Mouse (Mus musculus): ENCODE results near the gene Prkca.

The Prkca gene

DNA sequence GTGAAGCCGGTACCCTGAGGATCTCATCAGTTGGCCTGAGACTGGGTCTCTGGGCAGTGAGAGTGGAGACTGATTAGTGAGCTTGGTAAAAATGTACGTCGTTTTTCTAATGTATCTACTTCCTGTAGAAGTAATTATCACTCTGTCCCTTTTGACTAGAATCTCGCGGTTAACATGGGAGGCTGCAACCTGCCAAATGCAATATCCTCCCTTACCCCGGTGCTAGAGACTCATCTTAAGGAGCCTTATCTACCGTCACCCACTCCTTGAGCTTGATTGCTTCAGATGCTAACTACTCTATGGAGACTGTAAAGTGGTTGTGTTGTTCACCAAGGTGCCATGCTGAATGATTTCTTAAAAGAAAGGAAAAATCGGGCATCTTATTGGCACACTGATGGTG is 1.9 kb downstream of the Prkca start:
- intact Hi-C loops (cut with DNase I), result no loop called here

GRCm38 (mm10) chr11:108340293-108340692 is 3.4 kb downstream of the Prkca start:
- intact Hi-C loops (cut with DNase I), result no loop called here

GRCm38 (mm10) chr11:108336445-108336844 is 7.3 kb downstream of the Prkca start:
- intact Hi-C loops (cut with DNase I), result no loop called here

- intact Hi-C loops (cut with DNase I), result no loop called here
These were observed 8.2 kb downstream of the Prkca start for GRCm38 (mm10) chr11:108335536-108335935.

DNA sequence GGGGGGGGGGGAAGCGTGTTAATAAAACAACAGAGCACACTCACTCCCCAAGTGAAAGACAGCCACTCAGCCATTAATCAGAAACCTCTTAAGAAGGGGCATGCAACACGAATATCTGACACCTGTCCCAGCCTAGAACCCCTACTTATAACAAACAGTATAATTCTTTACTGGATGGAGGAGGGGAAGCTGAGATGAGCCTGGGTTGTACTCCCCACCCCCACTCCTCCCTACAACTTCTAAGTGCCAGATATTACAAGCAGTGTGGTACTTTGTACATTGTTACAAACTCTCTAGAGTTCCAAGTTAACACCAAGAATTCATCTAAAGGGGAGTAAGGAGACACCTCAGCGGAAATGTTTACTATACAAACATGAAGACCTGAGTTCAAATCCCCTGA is 9.1 kb downstream of the Prkca start:
- intact Hi-C loops (cut with DNase I), result no loop called here

GRCm38 (mm10) chr11:108333583-108334379 is 9.9 kb downstream of the Prkca start:
- intact Hi-C loops (cut with DNase I), result no loop called here

DNA sequence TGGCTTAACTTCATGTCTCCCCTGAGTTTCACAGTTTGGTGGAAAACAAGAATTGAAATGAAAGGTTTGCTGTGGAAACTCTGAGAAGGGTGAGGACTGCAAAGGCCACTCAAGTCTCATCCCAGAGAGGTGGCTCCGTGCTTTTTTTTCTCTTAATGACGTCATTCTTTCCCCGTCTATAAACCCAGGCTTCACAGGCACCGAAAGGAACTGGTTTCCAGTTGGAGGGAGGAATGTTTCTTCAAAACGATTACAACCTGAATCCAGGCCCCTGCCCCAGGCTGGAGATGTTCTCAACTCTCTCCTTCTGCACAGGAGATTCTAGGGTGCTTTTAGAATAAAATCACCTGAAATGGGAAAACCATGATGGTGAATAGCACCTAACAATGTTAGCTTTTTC is 10.7 kb downstream of the Prkca start:
- intact Hi-C loops (cut with DNase I), result no loop called here

DNA sequence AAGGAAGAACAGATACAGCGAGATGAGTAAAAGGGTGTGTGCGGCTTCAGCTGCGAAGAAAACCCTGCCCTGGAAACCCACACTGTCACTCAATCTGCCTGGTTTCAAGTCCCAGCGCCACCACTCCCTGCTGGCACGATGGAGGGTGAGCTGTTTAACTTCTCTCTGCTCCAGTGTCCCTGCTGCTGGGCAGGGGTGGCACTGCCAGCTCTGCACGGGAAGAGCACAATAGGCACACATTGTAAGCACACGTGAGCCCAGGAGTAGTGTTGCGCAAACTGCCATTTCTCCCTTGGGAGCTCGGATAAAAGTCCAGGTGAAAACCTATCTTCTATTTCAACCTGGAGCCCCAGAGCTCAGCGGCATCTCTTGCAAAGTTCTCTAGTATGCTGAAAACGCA is 12.9 kb downstream of the Prkca start:
- intact Hi-C loops (cut with DNase I), result no loop called here

- intact Hi-C loops (cut with DNase I), result no loop called here
These were observed 17.8 kb downstream of the Prkca start for GRCm38 (mm10) chr11:108325943-108326342.

DNA sequence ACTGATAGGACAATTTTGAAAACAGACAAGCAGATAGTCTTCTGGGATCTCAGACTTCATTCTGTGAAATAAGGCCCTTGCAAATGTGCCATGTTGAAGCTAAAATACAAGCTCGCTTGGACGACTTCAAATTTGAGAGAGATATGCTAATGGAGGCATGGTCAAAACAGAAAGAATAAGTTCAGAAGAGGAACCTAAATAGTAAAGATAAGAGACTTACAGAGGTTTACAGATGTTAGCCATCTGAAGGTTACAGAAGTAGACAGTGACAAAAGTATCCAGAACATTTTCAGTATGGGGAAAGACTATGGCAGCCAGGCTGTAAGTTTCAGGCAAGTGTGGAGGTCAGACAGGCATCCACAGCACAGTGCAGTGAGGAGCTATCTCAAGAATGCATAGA is 21.6 kb downstream of the Prkca start:
- intact Hi-C loops (cut with DNase I), result no loop called here

- intact Hi-C loops (cut with DNase I), result no loop called here
These were observed 23.2 kb downstream of the Prkca start for GRCm38 (mm10) chr11:108320561-108320960.

DNA sequence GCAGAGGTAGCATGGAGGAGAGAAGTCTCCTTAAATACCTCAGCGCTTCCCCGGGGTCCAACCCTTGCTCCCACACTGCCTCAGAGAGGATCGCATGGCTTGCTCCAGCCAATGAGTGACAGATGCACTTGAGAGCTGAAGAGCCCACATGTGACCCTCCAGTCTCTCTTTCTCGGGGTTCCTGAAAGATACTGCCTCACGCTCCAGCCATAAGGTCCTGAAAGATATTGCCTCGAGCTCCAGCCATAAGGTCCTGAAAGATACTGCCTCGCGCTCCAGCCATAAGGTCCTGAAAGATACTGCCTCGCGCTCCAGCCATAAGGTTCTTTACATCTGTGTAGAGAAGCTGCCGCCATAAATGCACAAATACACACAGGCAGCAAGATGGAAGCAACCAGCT is 24.6 kb downstream of the Prkca start:
- intact Hi-C loops (cut with DNase I), result no loop called here

DNA sequence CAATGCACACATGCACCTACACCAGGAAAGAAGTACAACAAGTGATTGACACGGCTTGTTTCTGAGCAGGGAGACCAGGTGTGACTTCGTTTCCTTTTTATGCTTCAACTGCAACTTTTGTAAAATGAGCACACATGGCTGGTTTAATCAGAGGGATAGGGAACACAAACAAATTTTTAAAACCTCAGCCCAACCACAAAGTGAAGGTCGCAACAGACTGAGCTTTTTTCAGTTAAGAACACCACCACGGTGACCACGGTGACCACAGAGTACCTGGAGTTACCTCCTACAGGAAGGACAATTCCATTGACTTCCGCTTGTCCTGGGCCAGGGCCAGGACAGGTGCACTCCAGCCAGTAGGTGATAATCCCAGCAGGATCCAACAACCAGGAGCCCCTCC is 25.9 kb downstream of the Prkca start:
- intact Hi-C loops (cut with DNase I), result no loop called here

GRCm38 (mm10) chr11:108315736-108316135 is 28.0 kb downstream of the Prkca start:
- intact Hi-C loops (cut with DNase I), result no loop called here

GRCm38 (mm10) chr11:108312516-108312915 is 31.2 kb downstream of the Prkca start:
- intact Hi-C loops (cut with DNase I), result no loop called here

DNA sequence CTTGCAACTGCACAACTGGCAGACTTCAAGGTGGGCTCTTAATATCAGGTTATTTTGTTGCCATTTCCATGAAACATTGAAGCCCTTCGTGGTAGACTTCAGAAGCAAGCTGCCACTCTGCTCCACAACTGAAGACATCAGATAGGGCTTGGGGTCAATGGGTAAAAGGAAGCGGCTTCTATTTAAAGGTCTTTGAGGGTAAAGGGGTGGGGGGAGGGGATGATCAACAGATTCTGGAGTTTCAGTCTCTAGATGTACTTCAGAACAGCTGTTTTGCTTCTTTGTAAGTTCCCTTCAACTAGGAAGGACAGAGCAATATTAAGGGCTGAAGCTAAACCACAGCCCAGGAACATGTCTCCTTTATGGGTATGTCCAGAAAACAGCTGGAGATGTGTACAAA is 31.8 kb downstream of the Prkca start:
- intact Hi-C loops (cut with DNase I), result no loop called here

DNA sequence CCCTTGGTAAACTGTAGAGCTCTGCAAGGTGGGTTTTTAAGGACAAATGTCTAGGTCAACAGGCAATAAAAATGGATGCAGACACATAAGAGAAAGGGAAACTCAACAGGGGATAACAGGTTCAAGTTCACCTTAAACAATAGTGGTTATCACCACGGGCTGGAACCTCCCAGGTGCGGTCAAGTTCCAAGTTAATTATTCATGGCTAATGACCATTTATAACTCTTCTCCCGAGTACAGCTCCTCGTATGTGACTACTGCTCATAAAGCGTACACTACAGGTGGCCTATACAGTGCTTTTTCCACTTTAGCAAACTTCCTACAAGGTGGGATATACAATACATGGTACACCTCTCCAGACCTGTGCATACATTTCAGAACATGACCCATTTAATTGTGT is 33.9 kb downstream of the Prkca start:
- intact Hi-C loops (cut with DNase I), result no loop called here

DNA sequence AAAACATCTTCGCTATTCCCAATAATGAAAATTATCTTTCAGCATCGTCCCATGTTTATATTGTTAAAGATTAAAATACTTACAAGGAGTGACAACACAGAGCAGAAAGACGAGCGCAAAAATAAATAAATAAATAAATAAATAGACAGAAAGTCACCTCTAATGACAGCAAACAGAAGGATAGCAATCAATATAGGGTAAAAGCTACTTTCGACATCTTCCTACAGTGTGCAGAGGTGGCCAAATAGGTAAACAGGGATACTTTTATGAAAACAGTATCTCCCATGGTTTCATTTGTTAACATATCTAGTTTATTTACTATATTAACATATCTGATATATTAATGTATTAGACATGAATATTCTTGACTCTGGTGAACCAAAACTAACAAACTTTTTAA is 35.5 kb downstream of the Prkca start:
- intact Hi-C loops (cut with DNase I), result no loop called here

- intact Hi-C loops (cut with DNase I), result no loop called here
These were observed 36.5 kb downstream of the Prkca start for GRCm38 (mm10) chr11:108307258-108307657.

DNA sequence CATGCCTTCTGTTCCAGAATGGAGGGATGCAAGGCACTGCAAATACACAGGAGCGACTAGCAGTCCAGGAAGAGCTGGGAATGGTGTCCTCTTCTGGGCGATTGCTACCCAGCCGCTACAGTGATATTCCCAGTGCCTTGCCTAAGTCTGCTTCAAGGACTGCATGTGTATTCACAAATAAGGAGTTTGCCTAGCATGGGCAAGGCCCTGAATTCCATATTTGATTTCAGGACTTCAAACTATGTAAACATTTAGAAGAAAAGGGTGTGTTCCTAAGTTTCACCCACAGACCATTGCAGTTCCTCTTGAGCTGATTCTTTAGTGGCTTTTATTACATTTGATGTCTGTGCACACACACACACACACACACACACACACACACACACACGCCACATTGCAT is 39.9 kb downstream of the Prkca start:
- intact Hi-C loops (cut with DNase I), result no loop called here

GRCm38 (mm10) chr11:108301796-108302490 is 41.8 kb downstream of the Prkca start:
- intact Hi-C loops (cut with DNase I), result no loop called here

DNA sequence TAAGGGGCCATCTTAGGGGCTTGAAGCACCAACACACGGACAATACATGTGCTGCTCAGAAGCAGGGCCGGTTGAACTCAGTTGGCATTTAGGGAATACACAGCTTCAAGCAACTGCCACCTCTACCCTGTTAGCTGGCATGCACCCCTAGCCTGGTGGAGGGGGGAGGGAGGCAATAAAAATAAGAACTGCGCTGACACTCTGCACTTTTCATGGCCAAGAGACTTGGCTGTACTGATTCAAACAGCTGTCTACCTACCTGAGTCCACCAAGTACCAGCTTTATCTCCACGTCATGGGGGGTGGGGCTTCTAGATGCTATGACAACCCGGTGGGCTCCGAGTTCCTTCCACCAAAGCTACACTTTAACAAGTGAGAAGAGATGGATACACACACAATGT is 42.7 kb downstream of the Prkca start:
- intact Hi-C loops (cut with DNase I), result no loop called here

GRCm38 (mm10) chr11:108300443-108300842 is 43.3 kb downstream of the Prkca start:
- intact Hi-C loops (cut with DNase I), result no loop called here

Measured in adrenal gland (tissue).